Mouse (Mus musculus): Measurements from ENCODE around the gene Chchd4. TPM values are rescaled to one million over a fixed set of nuclear protein-coding genes. Genes with fewer than 3 reads are reported as not detected.

The Chchd4 gene
- polyA plus RNA-seq, 1 experiment from 2014 or later, result 30.2 TPM

- Histone ChIP-seq H3K4me1 (no peaks in the 10 kb centered on the region), H3K27ac (no peak overlapping the region), H3K4me2 (no peak overlapping the region), H3K36me3 (peaks cover 92% of the 10 kb centered on the region), H3K9me3 (replicated peaks) (no peaks in the 10 kb centered on the region), H3K27me3 (no peaks in the 10 kb centered on the region), H3K9ac (no peak overlapping the region), H3K4me3 (replicated peaks) (no peak overlapping the region)
- no peak for ATAC-seq (replicated peaks; ENCODE audit: low FRiP score)
- 87% methylated on average over 8 of the region's 8 CpGs for WGBS
Measured at GRCm38 (mm10) chr6:91494526-91494925, 21.2 kb upstream of the Chchd4 start.

GRCm38 (mm10) chr6:91493053-91493452, 19.7 kb upstream of the Chchd4 start:
- peaks cover 91% of the 10 kb centered on the region for H3K36me3 ChIP-seq
- WGBS, result 85% methylated on average over 10 of the region's 10 CpGs
- H3K27me3 ChIP-seq, result no peaks in the 10 kb centered on the region
- H3K4me3 ChIP-seq (replicated peaks), result no peak overlapping the region
- H3K4me2 ChIP-seq, result no peak overlapping the region
- H3K9ac ChIP-seq, result no peak overlapping the region
- H3K27ac ChIP-seq, result no peak overlapping the region
- no peaks in the 10 kb centered on the region for H3K9me3 ChIP-seq (replicated peaks)
- H3K4me1 ChIP-seq, result 0 out of 2 replicates have a peak, but pooled peaks cover 3% of the 10 kb centered on the region
- ATAC-seq (replicated peaks; ENCODE audit: low FRiP score), result no peak

- Histone ChIP-seq H3K9ac (no peak overlapping the region), H3K36me3 (peaks cover 91% of the 10 kb centered on the region), H3K4me1 (0 out of 2 replicates have a peak, but pooled peaks cover 3% of the 10 kb centered on the region), H3K9me3 (replicated peaks) (no peaks in the 10 kb centered on the region), H3K4me2 (no peak overlapping the region), H3K27ac (no peak overlapping the region), H3K27me3 (no peaks in the 10 kb centered on the region), H3K4me3 (replicated peaks) (no peak overlapping the region)
- no peak for ATAC-seq (replicated peaks; ENCODE audit: low FRiP score)
- 67% methylated on average over 6 of the region's 6 CpGs for WGBS
Measured at GRCm38 (mm10) chr6:91491004-91491403, 17.7 kb upstream of the Chchd4 start.

GRCm38 (mm10) chr6:91489872-91490271, 16.5 kb upstream of the Chchd4 start:
- WGBS, result 86% methylated on average over 10 of the region's 10 CpGs
- ATAC-seq (replicated peaks; ENCODE audit: low FRiP score), result no peak
- Histone ChIP-seq H3K36me3 (peaks cover 91% of the 10 kb centered on the region), H3K4me1 (0 out of 2 replicates have a peak, but pooled peaks cover 3% of the 10 kb centered on the region), H3K4me2 (no peak overlapping the region), H3K4me3 (replicated peaks) (no peak overlapping the region), H3K27me3 (no peaks in the 10 kb centered on the region), H3K9me3 (replicated peaks) (no peaks in the 10 kb centered on the region), H3K9ac (no peak overlapping the region), H3K27ac (0 out of 2 replicates have a peak overlapping the region, but pooled peaks have one; percentile 10)

- H3K27me3 ChIP-seq, result no peaks in the 10 kb centered on the region
- WGBS, result 81% methylated on average over 9 of the region's 9 CpGs
- H3K27ac ChIP-seq, result no peak overlapping the region
- H3K9ac ChIP-seq, result no peak overlapping the region
- no peak overlapping the region for H3K4me2 ChIP-seq
- peaks cover 96% of the 10 kb centered on the region for H3K36me3 ChIP-seq
- no peak for ATAC-seq (replicated peaks; ENCODE audit: low FRiP score)
- H3K9me3 ChIP-seq (replicated peaks), result no peaks in the 10 kb centered on the region
- H3K4me3 ChIP-seq (replicated peaks), result no peak overlapping the region
- 0 out of 2 replicates have a peak, but pooled peaks cover 3% of the 10 kb centered on the region for H3K4me1 ChIP-seq
Measured at GRCm38 (mm10) chr6:91488496-91489212, 15.3 kb upstream of the Chchd4 start.

- WGBS, result 89% methylated on average over 15 of the region's 15 CpGs
- peaks cover 98% of the 10 kb centered on the region for H3K36me3 ChIP-seq
Measured at GRCm38 (mm10) chr6:91486736-91487453, 13.5 kb upstream of the Chchd4 start.

GRCm38 (mm10) chr6:91483371-91483770, 10.0 kb upstream of the Chchd4 start:
- no peaks in the 10 kb centered on the region for H3K9me3 ChIP-seq (replicated peaks)
- H3K4me1 ChIP-seq, result no peaks in the 10 kb centered on the region
- no peaks in the 10 kb centered on the region for H3K27me3 ChIP-seq
- H3K4me2 ChIP-seq, result no peak overlapping the region
- no peak for ATAC-seq (replicated peaks; ENCODE audit: low FRiP score)
- peaks cover 99% of the 10 kb centered on the region for H3K36me3 ChIP-seq
- no peak overlapping the region for H3K27ac ChIP-seq
- H3K4me3 ChIP-seq (replicated peaks), result no peak overlapping the region
- WGBS, result 100% methylated on average over 2 of the region's 2 CpGs
- H3K9ac ChIP-seq, result no peak overlapping the region

More at GRCm38 (mm10) chr6:91486736-91487453, 13.5 kb upstream of the Chchd4 start:
- no peak for ATAC-seq (replicated peaks; ENCODE audit: low FRiP score)
- H3K27ac ChIP-seq, result no peak overlapping the region
- H3K9me3 ChIP-seq (replicated peaks), result no peaks in the 10 kb centered on the region
- H3K9ac ChIP-seq, result no peak overlapping the region
- 0 out of 2 replicates have a peak, but pooled peaks cover 3% of the 10 kb centered on the region for H3K4me1 ChIP-seq
- no peaks in the 10 kb centered on the region for H3K27me3 ChIP-seq
- no peak overlapping the region for H3K4me3 ChIP-seq (replicated peaks)
- H3K4me2 ChIP-seq, result no peak overlapping the region

GRCm38 (mm10) chr6:91476541-91476940, 3.2 kb upstream of the Chchd4 start:
- ATAC-seq (replicated peaks; ENCODE audit: low FRiP score), result no peak

GRCm38 (mm10) chr6:91474441-91475190, 1.3 kb upstream of the Chchd4 start:
- peak overlapping the region; percentile 84 for H3K4me3 ChIP-seq (replicated peaks)
- no peaks in the 10 kb centered on the region for H3K27me3 ChIP-seq
- 52% methylated on average over 9 of the region's 9 CpGs for WGBS
- 0 out of 2 replicates have a peak overlapping the region, but pooled peaks have one; percentile 55 for H3K27ac ChIP-seq
- peaks cover 23% of the 10 kb centered on the region for H3K4me1 ChIP-seq
- ATAC-seq (replicated peaks; ENCODE audit: low FRiP score), result no peak
- H3K4me2 ChIP-seq, result peak overlapping the region; percentile 74
- H3K36me3 ChIP-seq, result peaks cover 40% of the 10 kb centered on the region
- H3K9me3 ChIP-seq (replicated peaks), result no peaks in the 10 kb centered on the region
- H3K9ac ChIP-seq, result peak overlapping the region; percentile 59

More at GRCm38 (mm10) chr6:91476541-91476940, 3.2 kb upstream of the Chchd4 start:
- Histone ChIP-seq H3K36me3 (peaks cover 51% of the 10 kb centered on the region), H3K4me2 (no peak overlapping the region), H3K4me3 (replicated peaks) (no peak overlapping the region), H3K4me1 (peaks cover 22% of the 10 kb centered on the region), H3K27ac (no peak overlapping the region), H3K9me3 (replicated peaks) (no peaks in the 10 kb centered on the region), H3K27me3 (no peaks in the 10 kb centered on the region), H3K9ac (no peak overlapping the region)
- WGBS, result 93% methylated on average over 2 of the region's 2 CpGs

GRCm38 (mm10) chr6:91473805-91474440, 577 bp upstream of the Chchd4 start:
- peak overlapping the region; percentile 84 for H3K4me3 ChIP-seq (replicated peaks)
- under 1% methylated on average over 27 of the region's 27 CpGs for WGBS
- H3K4me1 ChIP-seq, result peaks cover 23% of the 10 kb centered on the region
- peak overlapping the region; percentile 74 for H3K4me2 ChIP-seq
- H3K36me3 ChIP-seq, result peaks cover 37% of the 10 kb centered on the region
- peak overlapping the region; percentile 59 for H3K9ac ChIP-seq
- ATAC-seq (replicated peaks; ENCODE audit: low FRiP score), result peak; percentile 45
- H3K27ac ChIP-seq, result peak overlapping the region; percentile 55
- H3K9me3 ChIP-seq (replicated peaks), result no peaks in the 10 kb centered on the region
- no peaks in the 10 kb centered on the region for H3K27me3 ChIP-seq

GRCm38 (mm10) chr6:91472319-91472718, 1.0 kb downstream of the Chchd4 start:
- H3K4me1 ChIP-seq, result peaks cover 23% of the 10 kb centered on the region
- H3K4me3 ChIP-seq (replicated peaks), result peak overlapping the region; percentile 84
- WGBS, result 29% methylated on average over 6 of the region's 6 CpGs
- H3K27ac ChIP-seq, result 0 out of 2 replicates have a peak overlapping the region, but pooled peaks have one; percentile 91
- no peaks in the 10 kb centered on the region for H3K27me3 ChIP-seq
- H3K9ac ChIP-seq, result peak overlapping the region; percentile 88
- peak overlapping the region; percentile 71 for H3K4me2 ChIP-seq
- H3K9me3 ChIP-seq (replicated peaks), result no peaks in the 10 kb centered on the region
- H3K36me3 ChIP-seq, result peaks cover 28% of the 10 kb centered on the region
- no peak for ATAC-seq (replicated peaks; ENCODE audit: low FRiP score)

Data from kidney, embryonic 15.5 days (tissue).